21 mouse cellular contexts compared by ENCODE assay signal in the genomic region with DNA sequence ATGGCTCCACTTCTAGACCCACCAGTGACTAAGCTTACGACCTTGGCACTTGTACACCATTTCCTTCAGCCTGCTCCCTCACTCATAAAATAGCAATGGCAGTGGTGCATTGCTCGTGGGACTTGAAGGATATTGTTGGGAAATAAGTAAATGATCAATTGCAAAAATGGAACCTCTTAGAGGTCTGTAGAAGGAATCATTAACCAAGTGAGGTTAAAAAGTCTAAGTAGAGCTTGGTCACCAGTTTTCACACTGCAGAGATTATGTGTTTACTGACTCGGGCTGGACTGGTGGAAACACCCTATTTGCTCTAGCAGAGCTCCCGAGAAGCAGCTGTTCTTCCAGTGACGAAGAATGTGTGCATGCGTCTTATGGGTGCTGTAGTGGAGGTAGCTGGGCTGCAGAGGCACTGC. TPM values are rescaled to one million over a fixed set of nuclear protein-coding genes. Genes with fewer than 3 reads are reported as not detected.
A peak's percentile ranks its signal among the peaks of the same experiment; 100 is the strongest.
DNase-seq lines count a peak whose midpoint lies in the region; ATAC-seq and TF ChIP-seq lines count a peak whose summit lies in the region.
"Had no signal": no experiment of that assay in that cellular context is flagged by ENCODE, and none has a peak within 500 bp of the region (broad histone marks: within the 10 kb centered on the region; RNA-seq: fewer than 3 reads in every experiment).

No protein-coding gene starts in this region.

- no peak overlapping the region for H3K4me3 ChIP-seq in liver, adult 2 months (ENCODE audit: insufficient read depth, low read depth, low read length)
- no peak overlapping the region for H3K4me3 ChIP-seq in liver, embryonic 12.5 days
- no peak overlapping the region for H3K4me3 ChIP-seq in kidney, adult 2 months (ENCODE audit: insufficient read depth, low read depth, low read length)
- no peak overlapping the region for H3K4me3 ChIP-seq in stomach, embryonic 16.5 days (replicated peaks; ENCODE audit: low read length)
- no peak overlapping the region for H3K4me3 ChIP-seq in midbrain, postnatal 0 days (ENCODE audit: low read depth, low read length)
- no peak overlapping the region for H3K4me3 ChIP-seq in hindbrain, embryonic 11.5 days (ENCODE audit: low read depth, low read length)
- H3K4me3 ChIP-seq: embryonic facial prominence, embryonic 13.5 days; heart, embryonic 15.5 days; hindbrain, embryonic 13.5 days; limb, embryonic 13.5 days; megakaryocyte, embryonic 14.5 days; neural tube, embryonic 13.5 days had no signal

- no peaks in the 10 kb centered on the region for H3K9me3 ChIP-seq in liver, embryonic 12.5 days (replicated peaks)
- H3K9me3 ChIP-seq in stomach, embryonic 16.5 days (replicated peaks; ENCODE audit: control insufficient read depth, low read length), result no peaks in the 10 kb centered on the region
- H3K9me3 ChIP-seq in midbrain, postnatal 0 days (ENCODE audit: low read length), result no peaks in the 10 kb centered on the region
- no peaks in the 10 kb centered on the region for H3K9me3 ChIP-seq in hindbrain, embryonic 11.5 days (ENCODE audit: control insufficient read depth, low read length)
- H3K9me3 ChIP-seq: embryonic facial prominence, embryonic 13.5 days; heart, embryonic 15.5 days; hindbrain, embryonic 13.5 days; limb, embryonic 13.5 days; megakaryocyte, embryonic 14.5 days; neural tube, embryonic 13.5 days had no signal

- WGBS in liver, adult 2 months, result 27% methylated on average over 6 of the region's 6 CpGs
- 57% methylated on average over 6 of the region's 6 CpGs for WGBS in liver, embryonic 12.5 days (ENCODE audit: insufficient replicate concordance)
- WGBS in kidney, adult 2 months, result 36% methylated on average over 6 of the region's 6 CpGs
- WGBS in stomach, embryonic 16.5 days, result 56% methylated on average over 6 of the region's 6 CpGs
- 87% methylated on average over 6 of the region's 6 CpGs for WGBS in midbrain, postnatal 0 days
- WGBS in hindbrain, embryonic 11.5 days, result 79% methylated on average over 6 of the region's 6 CpGs

- no peaks in the 10 kb centered on the region for H3K36me3 ChIP-seq in liver, adult 2 months (ENCODE audit: control insufficient read depth, insufficient read depth, low read length)
- H3K36me3 ChIP-seq in liver, embryonic 12.5 days, result no peaks in the 10 kb centered on the region
- no peaks in the 10 kb centered on the region; the same call in 1 of the 2 replicates for H3K36me3 ChIP-seq in kidney, adult 2 months (ENCODE audit: control insufficient read depth, insufficient read depth, low read length)
- no peaks in the 10 kb centered on the region for H3K36me3 ChIP-seq in stomach, embryonic 16.5 days (ENCODE audit: control insufficient read depth, insufficient read depth, low read length)
- no peaks in the 10 kb centered on the region for H3K36me3 ChIP-seq in midbrain, postnatal 0 days (ENCODE audit: insufficient read depth, low read length)
- no peaks in the 10 kb centered on the region for H3K36me3 ChIP-seq in hindbrain, embryonic 11.5 days (ENCODE audit: control insufficient read depth, insufficient read depth, low read length)
- H3K36me3 ChIP-seq: embryonic facial prominence, embryonic 13.5 days; heart, embryonic 15.5 days; hindbrain, embryonic 13.5 days; limb, embryonic 13.5 days; neural tube, embryonic 13.5 days had no signal

- no peaks in the 10 kb centered on the region for H3K27me3 ChIP-seq in liver, adult 2 months (ENCODE audit: control insufficient read depth, insufficient read depth, low read length)
- no peaks in the 10 kb centered on the region for H3K27me3 ChIP-seq in liver, embryonic 12.5 days (replicated peaks)
- no peaks in the 10 kb centered on the region for H3K27me3 ChIP-seq in kidney, adult 2 months (replicated peaks; ENCODE audit: control insufficient read depth, insufficient read depth, low read length)
- no peaks in the 10 kb centered on the region for H3K27me3 ChIP-seq in stomach, embryonic 16.5 days (ENCODE audit: control insufficient read depth, insufficient read depth, low read length)
- H3K27me3 ChIP-seq in midbrain, postnatal 0 days (ENCODE audit: insufficient read depth, low read length), result no peaks in the 10 kb centered on the region
- no peaks in the 10 kb centered on the region for H3K27me3 ChIP-seq in hindbrain, embryonic 11.5 days (ENCODE audit: control insufficient read depth, insufficient read depth, low read length)
- H3K27me3 ChIP-seq: CH12.LX; embryonic facial prominence, embryonic 13.5 days; heart, embryonic 15.5 days; hindbrain, embryonic 13.5 days; limb, embryonic 13.5 days; neural tube, embryonic 13.5 days had no signal

- peaks cover 42% of the 10 kb centered on the region for H3K4me1 ChIP-seq in liver, adult 2 months (ENCODE audit: control insufficient read depth, insufficient read depth, low read length)
- 0 out of 2 replicates have a peak, but pooled peaks cover 3% of the 10 kb centered on the region for H3K4me1 ChIP-seq in liver, embryonic 12.5 days
- peaks cover 46% of the 10 kb centered on the region for H3K4me1 ChIP-seq in kidney, adult 2 months (ENCODE audit: control insufficient read depth, insufficient read depth, low read length)
- no peaks in the 10 kb centered on the region for H3K4me1 ChIP-seq in stomach, embryonic 16.5 days (ENCODE audit: control insufficient read depth, insufficient read depth, low read length)
- no peaks in the 10 kb centered on the region for H3K4me1 ChIP-seq in midbrain, postnatal 0 days (ENCODE audit: insufficient read depth, low read length)
- H3K4me1 ChIP-seq in hindbrain, embryonic 11.5 days (replicated peaks; ENCODE audit: control insufficient read depth, insufficient read depth, low read length), result no peaks in the 10 kb centered on the region
- H3K4me1 ChIP-seq: embryonic facial prominence, embryonic 13.5 days; heart, embryonic 15.5 days; hindbrain, embryonic 13.5 days; limb, embryonic 13.5 days; neural tube, embryonic 13.5 days had no signal

- no peak overlapping the region for H3K4me2 ChIP-seq in liver, embryonic 12.5 days
- H3K4me2 ChIP-seq in stomach, embryonic 16.5 days (ENCODE audit: low read depth, low read length), result no peak overlapping the region
- H3K4me2 ChIP-seq in midbrain, postnatal 0 days (ENCODE audit: low read depth, low read length, poor library complexity, severe bottlenecking), result no peak overlapping the region
- H3K4me2 ChIP-seq in hindbrain, embryonic 11.5 days (replicated peaks; ENCODE audit: low read depth, low read length), result no peak overlapping the region
- H3K4me2 ChIP-seq: embryonic facial prominence, embryonic 13.5 days; heart, embryonic 15.5 days; hindbrain, embryonic 13.5 days; limb, embryonic 13.5 days; neural tube, embryonic 13.5 days had no signal

- no peaks in the 10 kb centered on the region for H3K79me2 ChIP-seq in liver, adult 2 months (ENCODE audit: control insufficient read depth, insufficient read depth, low read length)

- H3K9ac ChIP-seq in liver, adult 2 months (ENCODE audit: low read depth, low read length), result peak overlapping the region; percentile 37; the same call in 1 of the 2 replicates
- no peak overlapping the region for H3K9ac ChIP-seq in liver, embryonic 12.5 days
- no peak overlapping the region for H3K9ac ChIP-seq in stomach, embryonic 16.5 days (ENCODE audit: low read length)
- H3K9ac ChIP-seq in midbrain, postnatal 0 days (replicated peaks; ENCODE audit: low read length, poor library complexity, severe bottlenecking), result no peak overlapping the region
- H3K9ac ChIP-seq in hindbrain, embryonic 11.5 days (ENCODE audit: low read depth, low read length), result no peak overlapping the region
- H3K9ac ChIP-seq: embryonic facial prominence, embryonic 13.5 days; heart, embryonic 15.5 days; hindbrain, embryonic 13.5 days; limb, embryonic 13.5 days; neural tube, embryonic 13.5 days had no signal

- TF ChIP-seq POLR2A in liver, adult 2 months (IDR thresholded peaks at IDR 0.05; ENCODE audit: extremely low read depth, insufficient read depth, low read length), result no peak
- TF ChIP-seq POLR2A in kidney, adult 2 months (IDR thresholded peaks at IDR 0.05; ENCODE audit: low read depth, low read length), result peak; percentile 11

- peak; percentile 93 for DNase-seq in liver, adult 2 months (ENCODE audit: extremely low read depth, low read depth, low spot score)
- DNase-seq in kidney, adult 2 months, result peak; percentile 87
- DNase-seq in kidney, postnatal 14 days, result peak; percentile 61
- DNase-seq in spleen, adult 18-20 months, result no peak
- DNase-seq in midbrain, postnatal 0 days (ENCODE audit: low spot score), result no peak
- no peak for DNase-seq in hindbrain, embryonic 11.5 days (ENCODE audit: low spot score)
- DNase-seq: cerebellum, adult 8-10 months; heart, adult 18-20 months; lung, postnatal 10 days; thymus, postnatal 36 days had no signal

- ATAC-seq in liver, embryonic 12.5 days, result no peak
- ATAC-seq in stomach, embryonic 16.5 days (ENCODE audit: insufficient read depth, low FRiP score), result peak; percentile 75; the same call in 1 of the 2 replicates
- ATAC-seq in midbrain, postnatal 0 days (ENCODE audit: low FRiP score), result no peak
- ATAC-seq in hindbrain, embryonic 11.5 days (ENCODE audit: low FRiP score), result no peak

- peak overlapping the region; percentile 90 for H3K27ac ChIP-seq in liver, adult 2 months (replicated peaks; ENCODE audit: insufficient read depth, low read depth, low read length)
- H3K27ac ChIP-seq in liver, embryonic 12.5 days, result no peak overlapping the region
- peak overlapping the region; percentile 99 for H3K27ac ChIP-seq in kidney, adult 2 months (ENCODE audit: insufficient read depth, low read depth, low read length)
- peak overlapping the region; percentile 43 for H3K27ac ChIP-seq in stomach, embryonic 16.5 days (ENCODE audit: low read length)
- no peak overlapping the region for H3K27ac ChIP-seq in midbrain, postnatal 0 days (ENCODE audit: low read depth, low read length)
- no peak overlapping the region for H3K27ac ChIP-seq in hindbrain, embryonic 11.5 days (ENCODE audit: low read depth, low read length)
- H3K27ac ChIP-seq: embryonic facial prominence, embryonic 13.5 days; heart, embryonic 15.5 days; hindbrain, embryonic 13.5 days; limb, embryonic 13.5 days; neural tube, embryonic 13.5 days had no signal

- TF ChIP-seq CTCF in liver, adult 2 months (IDR thresholded peaks at IDR 0.05; ENCODE audit: low read depth, low read length), result no peak
- no peak for TF ChIP-seq CTCF in kidney, adult 2 months (conservative IDR thresholded peaks at IDR 0.05; ENCODE audit: insufficient read depth, insufficient read length, low read depth, low read length)
- no peak for TF ChIP-seq CTCF in midbrain, postnatal 0 days (IDR thresholded peaks at IDR 0.05)

RNA-seq across cellular contexts. Expression of gene Slc3a1, which starts 15.2 kb away (rescaled TPM):
- 50.2 and 111 TPM in 2 replicates for total RNA-seq in liver, adult 2 months (2014; rRNA removed)
- 16.3 and 20.0 TPM in 2 replicates for polyA plus RNA-seq in liver, adult 2 months (2012; rRNA removed)
- 0.32 and 0.41 TPM in 2 replicates for polyA plus RNA-seq in liver, embryonic 12.5 days (2016; fragmentation: Nextera tagmentation; extraction: Ambion mirVana)
- 289 and 340 TPM in 2 replicates for polyA plus RNA-seq in kidney, adult 2 months (2012; rRNA removed)
- 8.7 and 10.6 TPM in 2 replicates for polyA plus RNA-seq in stomach, embryonic 16.5 days (2015; fragmentation: Nextera tagmentation; extraction: Ambion mirVana)
- 0.27 and 0.76 TPM in 2 replicates for total RNA-seq in midbrain, postnatal 0 days (2014; rRNA removed)
- 0.14 and 0.16 TPM in 2 replicates for polyA plus RNA-seq in midbrain, postnatal 0 days (2015; fragmentation: Nextera tagmentation; extraction: Ambion mirVana)
- polyA plus RNA-seq in hindbrain, embryonic 11.5 days (2014; fragmentation: Nextera tagmentation; extraction: Ambion mirVana), result 0.20 and 0.49 TPM in 2 replicates
- total RNA-seq: gastrocnemius, adult 8-10 months; heart, adult 18-20 months; layer of hippocampus, postnatal 10 days had no signal

RNA-seq across cellular contexts. Expression of gene Prepl, which starts 46.6 kb away (rescaled TPM):
- total RNA-seq in liver, adult 2 months (2014; rRNA removed), result 13.4 and 14.0 TPM in 2 replicates
- 7.1 and 10.3 TPM in 2 replicates for polyA plus RNA-seq in liver, adult 2 months (2012; rRNA removed)
- 11.2 and 12.8 TPM in 2 replicates for polyA plus RNA-seq in liver, embryonic 12.5 days (2016; fragmentation: Nextera tagmentation; extraction: Ambion mirVana)
- 15.2 and 18.0 TPM in 2 replicates for polyA plus RNA-seq in kidney, adult 2 months (2012; rRNA removed)
- 31.5 and 33.5 TPM in 2 replicates for polyA plus RNA-seq in stomach, embryonic 16.5 days (2015; fragmentation: Nextera tagmentation; extraction: Ambion mirVana)
- 111 and 149 TPM in 2 replicates for total RNA-seq in midbrain, postnatal 0 days (2014; rRNA removed)
- 150 and 151 TPM in 2 replicates for polyA plus RNA-seq in midbrain, postnatal 0 days (2015; fragmentation: Nextera tagmentation; extraction: Ambion mirVana)
- 55.2 and 64.8 TPM in 2 replicates for polyA plus RNA-seq in hindbrain, embryonic 11.5 days (2014; fragmentation: Nextera tagmentation; extraction: Ambion mirVana)

RNA-seq across cellular contexts. Expression of gene Camkmt, which starts 46.9 kb away (rescaled TPM):
- total RNA-seq in liver, adult 2 months (2014; rRNA removed), result 1.5 and 2.0 TPM in 2 replicates
- 1.3 and 1.7 TPM in 2 replicates for polyA plus RNA-seq in liver, adult 2 months (2012; rRNA removed)
- 4.4 and 5.2 TPM in 2 replicates for polyA plus RNA-seq in liver, embryonic 12.5 days (2016; fragmentation: Nextera tagmentation; extraction: Ambion mirVana)
- 3.6 and 3.9 TPM in 2 replicates for polyA plus RNA-seq in kidney, adult 2 months (2012; rRNA removed)
- polyA plus RNA-seq in stomach, embryonic 16.5 days (2015; fragmentation: Nextera tagmentation; extraction: Ambion mirVana), result 11.3 and 13.7 TPM in 2 replicates
- 6.1 and 12.6 TPM in 2 replicates for total RNA-seq in midbrain, postnatal 0 days (2014; rRNA removed)
- polyA plus RNA-seq in midbrain, postnatal 0 days (2015; fragmentation: Nextera tagmentation; extraction: Ambion mirVana), result 21.4 and 21.5 TPM in 2 replicates
- polyA plus RNA-seq in hindbrain, embryonic 11.5 days (2014; fragmentation: Nextera tagmentation; extraction: Ambion mirVana), result 15.3 and 16.7 TPM in 2 replicates

Comparison
In these comparisons a context has a peak if more than half of its experiments do, and no peak if none do; other contexts are left out.
1. H3K27ac ChIP-seq: peak in liver, adult 2 months (single experiment), kidney, adult 2 months (single experiment) and stomach, embryonic 16.5 days (single experiment); none in liver, embryonic 12.5 days (single experiment), midbrain, postnatal 0 days (single experiment) and hindbrain, embryonic 11.5 days (single experiment).
2. DNase-seq: peak in liver, adult 2 months (single experiment), kidney, adult 2 months (single experiment) and kidney, postnatal 14 days (single experiment); none in spleen, adult 18-20 months (0 of 2), midbrain, postnatal 0 days (single experiment) and hindbrain, embryonic 11.5 days (single experiment).
3. RNA of gene Slc3a1, which starts 15.2 kb away (polyA plus RNA-seq): 289 to 340 TPM in kidney, adult 2 months; 16.3 to 20.0 TPM in liver, adult 2 months, 8.7 to 10.6 TPM in stomach, embryonic 16.5 days, 0.20 to 0.49 TPM in hindbrain, embryonic 11.5 days, 0.32 to 0.41 TPM in liver, embryonic 12.5 days and 0.14 to 0.16 TPM in midbrain, postnatal 0 days; every median in the first group is over 10 times any median in the second.